Mouse (Mus musculus): ENCODE data around the gene Krt42.
"Not testable (repeated sequence)": the region's sequence is repeated elsewhere in the genome, so short reads cannot be mapped to it uniquely, and the experiment has no call there.

- not testable (repeated sequence) for TF ChIP-seq EP300 (optimal IDR thresholded peaks at IDR 0.05); CTCF (IDR thresholded peaks at IDR 0.05; ENCODE audit: low read depth)
These were observed 29.4 kb downstream of the Krt42 start for GRCm38 (mm10) chr11:100240272-100240671.

Data from stomach, postnatal 0 days (tissue).